Mouse (Mus musculus) adrenal gland, postnatal 25 days (tissue): ENCODE measurements at regions not wholly inside any gene's neighbourhood (a gene's known extent, or its start where the extent isn't known, plus 50 kb on each side); places are given as distances from the start of the nearest gene placed in this dataset.

ENCODE experiments used
- DNase-seq: peaks from one replicate; pipeline ENCODE4 v3.0.0; 2021; ENCODE audit warnings: mixed read lengths

DNA sequence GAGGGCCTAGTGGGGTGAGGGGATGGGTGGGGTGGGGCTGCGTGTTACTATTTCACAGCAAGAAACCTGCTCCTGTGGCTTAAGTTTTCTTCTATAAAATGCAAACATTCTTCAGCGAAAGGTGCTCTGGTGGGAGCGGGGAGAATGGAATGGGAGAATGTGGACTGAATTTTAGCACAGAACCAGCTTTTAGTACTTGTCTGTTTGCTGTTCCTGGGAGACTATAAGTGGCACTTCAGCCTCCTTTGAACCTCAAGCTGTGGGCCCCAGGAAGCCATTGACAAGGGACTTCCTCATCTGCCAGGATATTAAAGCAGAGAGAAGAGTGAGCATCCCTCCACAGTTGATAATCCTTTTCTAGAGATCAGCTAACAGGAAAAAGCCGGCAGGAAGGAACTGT is 580.2 kb downstream of the Zfp706 start:
- DNase-seq: no peak

DNA sequence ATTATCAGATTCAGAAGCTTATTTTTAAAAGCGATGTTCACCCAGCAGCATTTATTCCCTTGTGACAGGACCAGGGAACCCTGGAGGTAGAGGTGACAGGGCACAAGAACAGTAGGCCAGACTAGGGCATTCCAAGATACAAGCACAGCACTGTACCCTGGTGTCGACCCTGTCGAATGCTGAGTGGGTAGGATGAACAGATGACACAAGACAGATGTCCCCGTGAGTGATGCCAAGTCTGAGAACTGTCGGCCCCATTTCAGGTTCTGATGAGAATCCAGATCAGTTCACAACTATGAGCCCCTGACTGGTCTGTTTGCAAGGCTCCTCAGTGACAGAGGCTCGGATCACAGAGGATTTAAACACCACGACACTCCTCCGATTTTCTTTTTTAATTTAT is 581.7 kb downstream of the Zfp706 start:
- no peak for DNase-seq

DNA sequence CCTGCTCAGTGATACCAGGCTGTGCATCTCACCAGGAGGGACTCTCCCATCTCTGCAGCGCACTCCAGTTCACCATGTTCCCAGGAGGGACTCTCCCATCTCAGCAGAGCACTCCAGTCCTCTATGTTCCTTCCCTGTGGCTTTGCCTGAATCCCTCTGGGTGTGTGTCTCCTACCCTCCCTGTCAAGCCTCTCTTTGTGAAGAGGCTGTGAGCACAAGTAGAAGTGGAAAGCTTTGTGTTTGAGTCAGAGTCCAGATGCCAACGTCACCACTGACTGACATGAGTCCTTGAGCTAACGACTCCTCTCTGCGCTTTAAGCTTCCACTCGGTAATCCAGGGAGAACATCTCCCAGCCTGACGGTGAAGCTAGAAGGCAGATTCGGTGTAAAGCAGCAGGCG is 583.5 kb downstream of the Zfp706 start:
- no peak for DNase-seq

DNA sequence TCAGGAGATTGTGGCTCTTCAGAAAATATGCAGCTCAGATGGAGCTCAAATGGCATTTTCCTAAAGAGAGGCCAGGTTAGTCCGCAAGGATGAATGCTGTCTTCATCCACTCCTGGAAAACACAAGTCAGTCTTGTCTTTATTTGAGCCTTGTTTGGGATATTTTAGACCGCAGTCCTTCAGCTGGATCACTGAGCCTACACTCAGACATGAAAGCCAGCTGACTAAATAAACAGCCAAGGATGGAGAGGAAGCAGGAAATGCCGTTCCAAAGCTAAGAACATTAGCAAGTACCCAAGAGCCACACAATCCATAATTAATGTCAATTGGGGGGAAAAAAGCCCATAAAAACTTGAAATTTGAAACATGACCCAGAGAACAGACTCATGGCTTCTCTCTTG is 584.8 kb downstream of the Zfp706 start:
- DNase-seq: no peak

DNA sequence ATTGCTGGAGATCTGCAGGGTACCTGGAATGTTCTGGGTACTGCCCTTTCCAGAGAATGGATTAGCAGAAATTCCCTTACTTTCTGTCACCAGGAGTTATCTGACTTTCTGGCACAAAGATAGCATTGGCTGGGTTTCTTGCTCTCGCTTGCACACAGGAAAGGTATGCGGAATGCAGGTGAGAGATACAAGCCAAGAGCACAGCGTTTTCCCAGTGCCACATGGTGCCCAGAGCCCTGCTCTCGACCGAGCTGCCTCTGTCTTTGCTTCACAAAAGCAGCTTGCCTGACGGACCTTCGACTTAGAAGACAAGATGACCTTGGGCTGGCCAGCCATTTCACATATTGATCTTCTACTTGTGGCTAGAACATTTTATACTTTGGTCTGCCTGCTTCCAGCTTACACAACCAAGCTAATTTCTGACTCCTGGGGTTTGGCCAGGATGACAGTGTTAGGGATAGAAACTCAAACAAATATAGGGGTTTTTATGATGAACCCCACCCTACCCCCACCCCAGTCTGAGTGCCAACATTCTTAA is 587.6 kb downstream of the Zfp706 start:
- no peak for DNase-seq

DNA sequence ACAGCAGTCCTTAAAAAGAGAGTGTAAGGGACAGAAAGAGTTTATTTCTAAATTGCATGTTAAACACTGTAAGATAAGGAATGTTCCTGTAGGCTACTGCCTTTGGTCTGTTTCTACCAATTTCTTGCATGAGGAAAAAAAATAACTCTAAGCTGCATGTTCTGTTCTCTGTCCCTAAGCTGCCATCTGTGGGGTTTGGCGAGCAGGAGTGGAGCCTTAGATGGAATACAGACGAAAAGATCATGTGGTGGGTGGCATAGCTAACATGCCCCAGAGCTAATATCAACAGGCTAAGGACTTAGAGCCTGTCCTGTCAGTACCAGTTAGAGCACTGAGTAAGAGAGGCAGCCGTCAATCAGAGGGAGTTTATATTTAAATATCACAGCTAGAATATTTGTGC is 590.1 kb downstream of the Zfp706 start:
- DNase-seq: no peak

DNA sequence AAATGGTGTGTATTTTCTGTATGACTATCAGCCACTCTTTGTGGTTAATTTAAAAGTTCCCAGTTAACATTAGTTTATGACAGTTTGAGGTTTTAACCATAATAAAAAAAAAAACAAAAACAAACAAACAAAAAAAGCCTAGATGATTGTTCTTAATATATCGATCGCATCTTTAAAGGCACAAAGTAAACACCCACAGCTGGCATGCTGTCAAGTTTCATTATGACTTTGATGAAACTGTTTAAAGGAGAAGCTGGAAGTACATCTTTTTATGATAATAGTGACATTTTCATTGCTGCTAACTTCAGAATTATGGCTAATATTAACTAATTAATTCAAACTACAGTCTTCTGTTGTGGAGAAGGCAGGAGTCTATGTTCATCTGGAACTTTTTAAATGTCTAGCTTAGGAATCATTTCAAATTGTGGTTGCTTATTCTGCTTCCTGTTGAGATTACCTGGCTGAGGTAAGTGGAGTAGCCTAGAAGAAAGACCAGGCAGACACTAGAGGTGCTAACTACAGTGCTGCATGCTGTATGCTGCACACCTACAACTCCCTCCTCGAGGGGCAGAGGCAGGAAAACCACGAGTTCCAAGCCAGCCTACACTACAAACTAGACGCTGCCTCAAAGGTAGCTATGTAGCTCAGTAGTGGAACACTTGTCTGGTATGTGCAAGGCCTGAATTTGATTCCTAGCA is 591.9 kb downstream of the Zfp706 start:
- no peak for DNase-seq

DNA sequence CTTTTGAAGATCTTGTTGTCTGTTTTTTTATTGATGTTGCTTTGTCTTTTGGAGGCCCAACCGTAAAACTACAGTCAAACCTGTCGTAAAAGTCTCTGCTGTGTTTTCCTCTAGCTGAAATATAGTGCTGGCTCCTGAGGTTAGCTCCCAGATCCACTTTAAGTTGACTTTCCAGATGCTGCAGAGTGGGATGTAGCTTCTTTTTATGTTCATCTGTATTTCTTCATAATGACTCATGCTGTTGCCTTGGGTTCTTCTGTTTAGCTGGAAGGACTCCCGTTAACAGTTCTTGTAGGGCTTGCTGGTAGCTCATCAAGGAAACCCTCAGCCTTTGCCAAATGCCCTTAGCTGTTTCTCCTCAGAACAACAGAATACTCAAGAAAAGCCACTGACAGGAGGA is 595.6 kb downstream of the Zfp706 start:
- no peak for DNase-seq

DNA sequence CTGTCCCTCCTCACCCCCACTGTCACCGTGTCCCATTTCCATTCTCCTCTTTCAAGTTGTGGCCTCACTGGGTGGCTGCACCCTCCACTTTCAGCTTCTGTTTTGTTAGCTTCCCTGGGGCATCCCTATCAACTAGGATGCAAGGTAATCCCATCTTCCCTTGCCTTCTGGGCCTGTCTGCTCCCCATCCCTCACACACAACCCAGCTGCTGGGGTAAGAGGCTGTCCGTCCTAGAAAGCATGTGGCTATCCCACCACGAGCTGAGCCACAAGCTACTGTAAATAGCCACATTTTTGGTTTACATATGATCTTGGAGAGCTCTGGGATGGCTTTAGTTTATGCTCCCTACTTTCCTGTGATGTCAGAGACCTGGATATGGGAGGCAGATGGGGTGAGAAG is 602.1 kb downstream of the Zfp706 start:
- no peak for DNase-seq

DNA sequence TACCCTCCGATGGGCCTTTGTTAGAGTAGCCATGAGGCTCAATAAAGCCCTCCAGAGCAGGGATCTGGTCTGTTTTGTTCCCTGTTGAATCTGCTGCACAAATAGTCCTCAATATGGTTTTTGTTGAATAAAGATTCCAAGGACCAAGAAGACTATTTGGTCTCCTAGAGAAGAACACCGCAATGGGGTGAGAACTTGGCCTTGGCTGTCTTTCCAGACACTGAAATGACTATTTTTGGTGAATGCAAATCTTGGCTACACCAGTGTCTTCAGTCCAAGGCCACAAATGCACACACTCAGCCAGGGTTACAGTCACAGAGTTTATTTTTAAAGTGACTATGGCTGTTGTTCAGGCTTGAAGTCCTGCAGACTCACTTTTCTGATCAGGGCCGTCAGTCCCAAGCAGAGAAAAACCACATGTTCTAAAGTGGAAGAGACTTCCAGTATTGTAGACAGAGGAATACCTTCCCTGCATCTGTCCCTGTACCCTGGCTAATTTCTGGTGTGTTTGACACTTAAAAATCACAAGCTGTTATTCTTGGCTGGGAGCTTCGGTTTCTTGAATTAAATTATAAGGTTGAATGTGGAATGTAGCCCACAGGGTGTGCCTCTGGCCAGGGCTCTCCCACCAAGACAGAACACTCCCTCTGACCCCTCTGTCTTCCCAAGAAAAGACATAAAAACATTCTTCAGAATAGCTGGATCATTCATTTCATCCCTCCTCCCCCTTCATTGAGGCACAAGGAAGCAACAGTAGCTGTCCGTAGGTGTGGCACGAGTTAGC is 604.0 kb downstream of the Zfp706 start:
- DNase-seq: no peak

DNA sequence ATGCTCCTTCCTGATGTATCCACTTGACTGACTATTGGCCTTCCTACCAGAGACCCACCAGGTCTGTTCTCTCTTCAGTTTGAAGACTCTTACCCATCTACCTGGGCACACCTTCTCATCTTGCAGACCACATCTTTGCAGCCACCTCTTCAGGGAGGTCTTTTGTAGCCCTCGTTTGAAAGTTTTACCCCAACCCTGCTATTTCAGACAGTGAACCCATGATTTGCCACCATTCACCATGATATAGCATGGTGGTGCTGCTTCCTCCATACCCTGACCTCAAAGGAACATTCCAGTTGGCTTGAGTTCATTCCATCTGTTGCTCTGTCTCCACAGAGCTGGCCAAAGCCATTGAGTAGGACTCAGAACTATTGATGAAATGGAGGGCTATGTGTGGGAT is 605.5 kb downstream of the Zfp706 start:
- no peak for DNase-seq

DNA sequence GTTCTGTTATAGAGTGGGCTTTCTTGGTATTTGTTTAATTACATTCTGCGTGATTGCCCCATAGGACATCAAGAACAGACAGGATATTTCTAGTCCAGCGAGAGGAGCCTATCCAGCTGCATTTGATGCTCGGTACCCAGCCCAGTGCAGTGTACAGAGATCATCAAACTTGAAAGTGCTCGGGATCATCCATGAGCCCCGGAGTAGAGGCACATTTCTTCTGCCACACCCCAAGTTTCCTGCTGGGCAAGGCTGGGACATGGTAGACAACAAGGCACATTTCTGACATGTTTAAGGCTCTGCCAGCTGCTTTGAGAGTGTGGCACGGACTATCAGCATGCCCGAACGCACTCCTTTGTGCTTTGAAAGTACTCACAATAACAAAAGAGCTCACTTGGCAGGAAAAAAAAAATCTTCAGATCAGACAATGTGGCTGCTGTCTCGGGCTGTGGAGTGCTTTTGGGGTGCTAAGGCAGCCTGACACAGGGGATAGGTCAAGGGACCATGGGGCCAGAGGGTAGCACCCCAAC is 607.2 kb downstream of the Zfp706 start:
- DNase-seq: no peak

DNA sequence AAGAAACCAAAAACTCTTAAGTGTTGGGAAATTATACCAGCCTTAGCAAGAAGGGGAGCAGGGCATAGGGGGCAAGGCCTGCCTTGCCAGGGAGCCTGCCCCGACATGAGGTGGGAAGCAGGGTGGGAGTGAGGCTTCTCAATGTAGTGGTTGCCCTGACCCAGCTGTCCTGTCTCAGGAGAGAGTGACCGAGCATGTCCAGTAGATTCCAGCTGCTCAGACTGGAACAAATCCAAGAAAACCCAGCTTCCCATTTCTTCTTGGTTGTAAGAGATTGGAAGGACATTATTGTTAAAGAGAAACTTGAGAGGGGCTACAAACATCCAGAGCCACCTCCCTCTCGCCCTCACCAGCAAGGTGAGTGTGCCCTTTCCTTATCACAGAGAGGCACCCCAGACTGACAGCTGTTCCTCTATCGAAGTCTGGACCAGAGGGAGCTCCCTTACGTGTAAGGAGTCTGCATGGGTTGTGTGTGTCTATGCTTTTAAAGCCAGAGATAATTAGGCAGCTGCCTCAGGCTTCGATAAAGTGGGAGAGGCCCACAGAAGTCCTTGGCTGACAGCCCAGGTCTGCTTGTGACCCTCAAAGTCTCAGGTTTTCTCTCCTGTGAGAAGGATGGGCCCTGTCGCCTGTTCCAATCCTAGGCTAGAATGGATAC is 608.1 kb downstream of the Zfp706 start:
- DNase-seq: no peak

DNA sequence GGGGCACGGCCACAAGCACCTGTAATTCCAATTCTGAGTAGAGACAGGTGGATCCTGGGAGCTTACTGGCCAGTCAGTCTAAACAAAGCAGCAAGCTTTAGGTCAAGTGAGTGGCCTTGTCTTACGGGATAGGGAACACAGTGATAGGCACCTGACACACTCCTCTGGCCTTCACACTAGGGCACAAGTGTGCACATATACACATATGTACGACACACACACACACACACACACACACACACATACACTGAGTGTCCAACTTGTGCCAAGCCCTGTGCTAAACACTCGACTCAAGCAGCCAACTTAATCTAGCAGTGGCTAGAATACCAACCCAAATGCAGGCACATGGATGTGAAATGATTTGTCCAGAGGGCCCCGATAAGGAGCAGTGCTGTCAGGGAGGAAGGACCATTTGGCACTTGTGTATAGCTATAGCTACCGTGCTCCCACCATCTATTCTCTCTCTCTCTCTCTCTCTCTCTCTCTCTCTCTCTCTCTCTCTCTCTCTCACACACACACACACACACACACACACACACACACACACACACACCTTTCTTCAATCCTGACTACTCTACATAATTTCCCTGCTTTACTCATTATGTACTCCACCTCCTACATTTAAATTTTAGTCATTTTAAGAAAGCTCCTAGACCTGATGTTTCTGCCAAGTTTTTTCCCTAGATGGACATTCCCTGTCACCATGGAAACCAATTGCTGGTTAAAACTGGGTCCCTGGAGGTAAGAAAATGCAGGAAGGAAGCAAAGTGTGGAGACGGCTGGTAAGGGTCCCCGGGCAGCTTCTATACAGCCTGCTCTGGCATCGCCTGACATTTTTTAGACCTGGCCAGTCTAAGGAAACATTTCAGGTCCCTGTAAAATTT is 609.2 kb downstream of the Zfp706 start:
- no peak for DNase-seq

DNA sequence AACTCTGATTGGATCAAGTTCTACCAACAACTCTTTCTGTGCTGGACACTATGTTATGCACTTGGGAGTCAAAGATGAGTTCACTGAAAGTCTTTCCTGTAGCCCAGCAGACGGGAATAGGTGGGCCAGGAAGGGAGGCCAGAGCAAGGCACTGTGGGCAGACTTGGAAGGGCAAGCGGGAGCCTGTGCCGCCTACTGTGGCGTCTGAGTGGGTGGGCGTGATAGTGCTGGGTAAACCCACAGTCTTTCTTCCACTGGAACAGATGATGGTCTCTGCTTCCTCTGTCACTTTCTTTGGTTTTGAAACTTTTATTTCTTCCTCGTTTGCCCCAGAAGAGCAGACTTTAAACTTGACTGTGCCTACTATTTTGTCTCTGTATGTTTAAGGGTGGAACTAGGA is 610.8 kb downstream of the Zfp706 start:
- no peak for DNase-seq

DNA sequence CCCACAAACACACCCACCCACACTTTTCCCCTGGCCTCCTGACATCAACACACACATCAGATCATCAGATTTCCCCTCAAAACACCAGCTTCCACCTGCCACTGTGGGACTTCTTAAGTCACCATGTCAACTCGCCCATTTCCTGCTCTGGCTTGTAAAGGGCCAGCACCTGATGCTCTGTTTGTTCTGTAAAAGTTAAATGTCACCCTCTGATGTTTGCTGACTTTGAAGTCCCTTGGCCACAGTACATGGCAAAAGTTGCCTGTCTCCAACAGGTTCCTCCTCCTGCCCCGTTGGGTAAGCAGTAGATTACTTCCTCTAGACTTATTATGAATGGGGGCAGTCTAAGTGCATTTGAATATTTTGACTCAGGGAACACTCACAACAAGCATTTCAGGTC is 611.3 kb downstream of the Zfp706 start:
- DNase-seq: no peak

DNA sequence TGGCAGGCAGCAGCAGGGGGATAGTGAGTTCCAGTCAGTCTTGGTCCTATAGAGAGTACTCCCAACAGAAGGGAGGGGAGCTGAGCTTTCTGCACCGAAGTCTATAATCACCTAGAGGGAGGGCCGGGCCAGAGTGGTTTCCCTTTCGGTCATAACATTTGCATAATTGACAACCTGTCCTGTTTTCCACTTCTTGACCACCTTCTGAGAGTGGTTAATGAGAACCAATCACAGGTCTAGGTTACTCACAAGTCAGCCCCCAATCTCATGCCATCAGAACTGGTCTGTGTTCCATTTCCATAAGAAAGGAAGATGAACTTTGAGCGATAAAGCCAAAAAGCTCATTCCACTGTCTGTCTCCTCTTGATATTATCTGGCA is 611.9 kb downstream of the Zfp706 start:
- DNase-seq: no peak

DNA sequence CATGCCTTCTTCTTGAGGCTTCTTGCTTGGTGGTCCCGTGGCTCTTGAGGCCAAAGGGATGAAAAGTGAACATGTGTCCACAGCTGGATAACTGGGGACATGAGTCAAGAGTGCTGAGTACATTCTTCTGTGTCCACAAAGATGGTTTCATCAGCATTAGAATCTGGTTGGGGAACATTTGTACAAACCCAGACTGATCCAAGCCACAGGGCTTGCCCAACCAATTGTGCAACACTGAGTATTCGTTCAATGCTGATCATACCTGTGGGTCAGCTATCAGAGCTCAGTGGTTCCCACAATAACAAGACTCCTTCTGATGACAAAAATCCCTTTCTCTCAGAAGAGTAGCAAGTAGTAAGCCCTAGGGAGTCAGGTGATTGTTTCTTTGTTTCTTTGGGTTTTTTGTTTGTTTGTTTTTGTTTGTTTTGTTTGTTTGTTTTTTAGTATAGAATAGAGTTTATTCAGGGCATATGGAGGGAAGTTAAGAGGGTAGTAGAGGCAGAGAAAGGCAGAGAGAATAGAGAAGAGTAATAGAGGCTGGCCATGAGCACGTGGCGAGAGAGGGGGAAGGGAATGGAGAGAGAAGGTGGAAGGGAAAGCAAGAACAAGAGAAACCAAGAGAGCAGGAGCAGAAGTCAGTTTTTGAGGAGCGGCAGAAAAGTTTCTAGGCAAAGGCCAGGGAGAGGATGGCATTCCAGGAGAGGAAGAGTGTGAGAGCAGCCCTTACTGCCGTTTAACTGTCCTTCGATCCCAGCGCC is 612.5 kb downstream of the Zfp706 start:
- no peak for DNase-seq

DNA sequence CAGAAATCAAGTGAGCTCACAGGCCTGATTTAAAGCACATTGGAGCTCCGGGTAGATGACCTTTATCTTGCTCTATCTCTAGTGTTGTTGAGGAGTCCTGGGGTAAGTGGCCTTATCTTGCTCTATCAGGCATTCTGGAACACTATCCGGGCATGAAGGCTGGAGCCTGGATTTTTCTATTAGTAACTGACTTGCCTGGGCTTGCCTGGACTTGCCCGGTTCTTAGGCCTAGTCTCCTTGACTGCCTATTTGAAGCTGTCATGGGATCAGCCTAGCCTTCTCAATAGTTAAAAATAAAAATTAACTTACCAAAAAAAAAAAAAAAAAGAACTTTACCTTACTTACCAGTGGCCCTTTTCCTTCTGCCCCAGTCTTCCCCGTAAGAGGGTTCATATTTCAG is 617.8 kb downstream of the Zfp706 start:
- DNase-seq: no peak

DNA sequence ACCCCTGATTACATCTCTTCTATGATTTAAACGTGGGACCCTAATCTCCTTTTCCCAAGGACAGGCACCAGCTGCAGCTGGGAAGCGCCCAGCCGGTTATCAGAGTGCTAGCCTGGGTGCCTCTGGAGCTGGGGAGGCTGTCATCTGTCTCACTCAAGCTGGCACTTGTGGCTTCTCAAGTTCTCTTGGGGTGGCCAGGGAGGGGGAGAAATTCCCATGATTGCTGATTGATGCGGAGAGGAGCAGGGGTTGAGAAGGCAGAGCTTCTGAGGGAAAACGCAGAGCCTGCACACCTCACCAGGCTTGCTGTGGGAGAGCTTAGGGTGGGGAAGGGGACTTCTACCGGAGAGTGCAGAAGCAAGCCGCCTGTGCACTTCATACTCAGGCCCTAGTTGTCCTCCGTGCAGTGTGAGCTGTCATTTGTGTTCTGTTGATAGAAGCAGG is 626.3 kb downstream of the Zfp706 start:
- DNase-seq: no peak
